Mouse (Mus musculus) heart, embryonic 16.5 days (tissue): ENCODE data around the gene Cyp2c55. TPM values are rescaled to one million over a fixed set of nuclear protein-coding genes. Genes with fewer than 3 reads are reported as not detected.

Source experiments
- ATAC-seq: fragments of 200-750 bp; cut with Nextera tagmentation; replicated peaks from 2 replicates; pipeline ENCODE4 v1.8.0; 2017; ENCODE audit warnings: moderate number of reproducible peaks; ENCODE audit not compliant: insufficient read depth, low FRiP score; ENCODE audit errors: extremely low read depth
- H3K27ac ChIP-seq: fragments of 300-500 bp; sonication (generic); 2 replicates; pipeline ENCODE4 v1.5.1; 2014; ENCODE audit warnings: mild to moderate bottlenecking, low read length, control low read depth, moderate library complexity
- H3K27me3 ChIP-seq: fragments of 300-500 bp; sonication (generic); 2 replicates; pipeline ENCODE4 v1.6.1; 2014; ENCODE audit warnings: low read length, mixed read lengths; ENCODE audit not compliant: control insufficient read depth, insufficient read depth
- H3K36me3 ChIP-seq: fragments of 300-500 bp; sonication (generic); 2 replicates; pipeline ENCODE4 v1.6.1; 2014; ENCODE audit not compliant: control insufficient read depth, insufficient read depth
- H3K4me1 ChIP-seq: fragments of 300-500 bp; sonication (generic); 2 replicates; pipeline ENCODE4 v1.6.1; 2014; ENCODE audit warnings: low read length, mixed read lengths; ENCODE audit not compliant: control insufficient read depth, insufficient read depth
- H3K4me2 ChIP-seq: fragments of 300-500 bp; sonication (generic); 2 replicates; pipeline ENCODE4 v1.6.1; 2014; ENCODE audit warnings: low read depth, mild to moderate bottlenecking, control low read depth, low read length
- H3K4me3 ChIP-seq: fragments of 300-500 bp; sonication (generic); 2 replicates; pipeline ENCODE4 v1.5.1; 2014; ENCODE audit warnings: mild to moderate bottlenecking, control low read depth, low read length
- H3K9ac ChIP-seq: fragments of 300-500 bp; sonication (generic); 2 replicates; pipeline ENCODE4 v1.6.1; 2014; ENCODE audit warnings: low read length, control low read depth
- H3K9me3 ChIP-seq: fragments of 300-500 bp; sonication (generic); replicated peaks from 2 replicates; pipeline ENCODE4 v1.6.1; 2016; ENCODE audit warnings: low read length; ENCODE audit not compliant: control insufficient read depth
- WGBS: fragments of 180-500 bp; shearing (Covaris S2); extraction: QIAGEN DNeasy Blood & Tissue Kit; methylation state at CpG from one replicate; pipeline ENCODE4 v1.1.7; 2014; 5-methylcytosine and 5-hydroxymethylcytosine counted together
- polyA plus RNA-seq: library from polyadenylated mRNA; unstranded; fragments of >200 nt; fragmentation: Nextera tagmentation; extraction: Ambion mirVana; gene quantifications from 2 replicates; pipeline ENCODE4 v1.2.1, GENCODE M21; 2015

Cyp2c55 gene
- 0.41 TPM in 1 of 2 replicates, not detected in the other for polyA plus RNA-seq

DNA sequence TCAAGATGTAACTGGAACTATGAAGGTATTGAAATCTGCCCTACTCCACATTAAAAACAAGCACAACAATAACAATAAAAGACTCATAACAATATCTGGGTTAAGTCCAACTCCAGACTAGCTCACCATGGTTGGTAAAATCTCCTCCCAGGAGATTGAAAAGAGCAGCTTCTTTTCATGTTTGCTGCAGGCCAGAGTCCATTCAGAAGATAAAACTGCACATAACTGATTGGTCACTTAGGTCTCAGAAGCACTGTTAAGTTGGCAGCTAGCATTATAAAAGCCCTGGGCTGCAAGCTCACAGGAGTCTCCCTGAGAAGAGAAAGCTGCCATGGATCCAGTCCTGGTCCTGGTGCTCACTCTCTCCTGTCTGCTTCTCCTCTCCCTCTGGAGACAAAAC is at the start of gene Cyp2c55:
Gene Cyp2c55 (plus strand): TSS at position 305 of the 400 bp plus-strand sequence.
- Histone ChIP-seq H3K4me1 (no peaks in the 10 kb centered on the region), H3K27ac (no peak within 1 kb of the TSS), H3K9me3 (no peaks in the 10 kb centered on the region), H3K36me3 (no peaks in the 10 kb centered on the region), H3K9ac (no peak within 1 kb of the TSS), H3K4me3 (no peak within 1 kb of the TSS), H3K27me3 (no peaks in the 10 kb centered on the region), H3K4me2 (no peak within 1 kb of the TSS)
- no peak for ATAC-seq

DNA sequence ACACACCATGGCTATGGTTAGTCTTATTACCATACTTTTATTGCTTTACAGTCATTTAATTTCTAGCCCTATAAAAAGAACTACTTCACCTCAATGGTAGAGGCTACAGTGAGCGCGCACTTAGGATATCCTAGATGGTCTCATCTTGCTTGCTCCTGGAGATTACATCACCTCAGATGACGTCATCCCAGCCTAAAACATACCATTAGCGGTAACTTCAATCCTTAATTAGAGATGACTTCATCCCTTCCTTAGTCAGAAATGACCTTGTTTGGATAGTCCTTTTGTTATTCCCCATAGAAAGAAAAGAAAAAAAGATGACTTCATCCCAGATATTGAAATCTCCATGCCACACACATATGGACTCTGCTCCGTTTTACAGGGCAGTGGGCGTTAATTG is 36.1 kb upstream of the Cyp2c55 start:
- Histone ChIP-seq H3K9me3 (no peaks in the 10 kb centered on the region), H3K4me1 (no peaks in the 10 kb centered on the region), H3K4me3 (no peak overlapping the region), H3K36me3 (peaks cover 8% of the 10 kb centered on the region; the same call in 1 of the 2 replicates), H3K4me2 (no peak overlapping the region), H3K27me3 (no peaks in the 10 kb centered on the region), H3K27ac (no peak overlapping the region), H3K9ac (no peak overlapping the region)
- no peak for ATAC-seq
- 61% methylated on average over 6 of the region's 6 CpGs for WGBS

DNA sequence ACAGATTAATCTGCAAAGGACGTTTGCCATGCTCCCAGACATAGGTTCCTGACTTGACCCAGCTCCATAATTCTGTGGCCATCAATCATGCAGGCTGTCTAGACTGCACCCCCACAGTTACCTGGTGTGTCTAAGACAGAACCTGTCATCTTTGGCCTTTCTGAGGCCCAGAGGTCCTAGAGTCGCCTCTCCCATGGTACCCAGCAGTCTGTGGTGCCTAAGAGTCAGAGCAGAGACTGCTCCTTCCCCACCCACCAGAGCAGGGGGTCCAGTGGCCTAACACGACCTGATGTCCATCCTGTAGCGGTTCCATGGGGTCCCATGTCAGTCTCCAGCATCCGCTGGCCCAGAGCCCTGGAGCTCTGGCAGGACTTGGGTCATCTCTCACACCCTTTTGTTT is 34.2 kb upstream of the Cyp2c55 start:
- H3K4me2 ChIP-seq, result no peak overlapping the region
- H3K27me3 ChIP-seq, result no peaks in the 10 kb centered on the region
- no peak for ATAC-seq
- no peak overlapping the region for H3K4me3 ChIP-seq
- no peaks in the 10 kb centered on the region for H3K9me3 ChIP-seq
- H3K36me3 ChIP-seq, result peaks cover 8% of the 10 kb centered on the region; the same call in 1 of the 2 replicates
- H3K9ac ChIP-seq, result no peak overlapping the region
- no peaks in the 10 kb centered on the region for H3K4me1 ChIP-seq
- H3K27ac ChIP-seq, result no peak overlapping the region
- 76% methylated on average over 5 of the region's 5 CpGs for WGBS

DNA sequence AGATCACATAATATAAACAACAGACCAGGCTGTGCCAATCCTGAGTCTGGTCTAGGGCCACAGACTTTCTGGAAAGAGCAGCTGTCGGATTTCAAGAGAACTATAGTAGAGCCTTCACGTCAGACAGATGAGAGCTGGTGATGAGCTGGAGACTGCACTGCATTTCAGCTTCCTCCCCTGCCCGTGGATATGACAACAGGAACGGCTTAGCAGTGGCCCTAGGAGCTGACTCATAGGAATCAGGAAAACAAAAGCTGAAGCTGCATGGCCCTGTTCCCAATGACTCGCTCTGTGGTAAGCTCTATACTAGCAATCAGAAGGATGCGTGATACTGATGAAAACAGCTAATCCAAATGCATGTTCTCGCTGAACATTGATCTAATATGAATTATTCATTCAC is 33.2 kb upstream of the Cyp2c55 start:
- Histone ChIP-seq H3K4me1 (no peaks in the 10 kb centered on the region), H3K4me3 (no peak overlapping the region), H3K4me2 (no peak overlapping the region), H3K36me3 (peaks cover 7% of the 10 kb centered on the region; the same call in 1 of the 2 replicates), H3K9me3 (no peaks in the 10 kb centered on the region), H3K9ac (no peak overlapping the region), H3K27me3 (no peaks in the 10 kb centered on the region), H3K27ac (no peak overlapping the region)
- ATAC-seq, result no peak
- WGBS, result 49% methylated on average over 7 of the region's 7 CpGs

DNA sequence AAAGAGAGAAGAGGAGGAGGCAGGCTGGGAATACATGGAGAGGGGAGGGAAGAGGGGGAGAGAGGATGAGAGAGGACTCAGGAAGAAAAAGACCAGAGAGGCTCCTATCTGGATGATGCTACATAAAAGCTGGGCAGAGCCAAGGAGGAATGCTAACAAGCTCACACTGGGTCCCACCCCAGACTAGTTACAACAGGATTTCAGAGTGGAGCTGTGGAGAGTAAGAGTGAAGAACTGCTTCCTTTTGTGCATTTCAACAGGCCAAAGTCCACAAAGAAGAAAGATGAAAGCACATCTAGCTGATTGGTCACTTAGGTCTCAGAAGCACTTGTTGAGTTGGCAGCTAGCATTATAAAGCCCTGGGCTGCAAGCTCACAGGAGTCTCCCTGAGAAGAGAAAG is 30.6 kb upstream of the Cyp2c55 start:
- no peaks in the 10 kb centered on the region for H3K4me1 ChIP-seq
- H3K9ac ChIP-seq, result no peak overlapping the region
- H3K27me3 ChIP-seq, result no peaks in the 10 kb centered on the region
- ATAC-seq, result no peak
- no peak overlapping the region for H3K4me3 ChIP-seq
- no peak overlapping the region for H3K27ac ChIP-seq
- H3K36me3 ChIP-seq, result peaks cover 2% of the 10 kb centered on the region; the same call in 1 of the 2 replicates
- no peaks in the 10 kb centered on the region for H3K9me3 ChIP-seq
- no peak overlapping the region for H3K4me2 ChIP-seq

DNA sequence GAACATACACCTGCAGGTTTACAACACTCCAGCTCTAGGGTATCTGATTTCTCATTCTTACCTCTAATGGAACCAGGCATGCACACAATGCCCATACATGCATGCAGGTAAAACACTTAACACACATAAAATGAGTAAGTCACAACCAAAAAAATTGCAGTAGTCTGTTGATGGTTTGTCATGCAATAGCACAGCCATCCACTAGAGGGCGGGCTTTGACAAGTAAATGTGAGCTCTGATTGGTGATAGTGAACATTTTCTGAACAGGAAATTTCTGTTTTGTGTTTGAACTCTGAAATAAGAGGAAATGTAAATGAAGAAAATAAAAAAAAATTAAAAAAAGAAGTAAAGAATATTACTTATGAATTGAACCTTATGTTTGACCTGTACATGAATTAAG is 24.9 kb upstream of the Cyp2c55 start:
- H3K27me3 ChIP-seq, result no peaks in the 10 kb centered on the region
- no peak overlapping the region for H3K27ac ChIP-seq
- H3K4me3 ChIP-seq, result no peak overlapping the region
- H3K36me3 ChIP-seq, result no peaks in the 10 kb centered on the region
- 3% methylated on average over 1 of the region's 1 CpGs for WGBS
- no peaks in the 10 kb centered on the region; the same call in 1 of the 2 replicates for H3K9me3 ChIP-seq
- no peak for ATAC-seq
- H3K9ac ChIP-seq, result no peak overlapping the region
- H3K4me2 ChIP-seq, result no peak overlapping the region
- H3K4me1 ChIP-seq, result no peaks in the 10 kb centered on the region

DNA sequence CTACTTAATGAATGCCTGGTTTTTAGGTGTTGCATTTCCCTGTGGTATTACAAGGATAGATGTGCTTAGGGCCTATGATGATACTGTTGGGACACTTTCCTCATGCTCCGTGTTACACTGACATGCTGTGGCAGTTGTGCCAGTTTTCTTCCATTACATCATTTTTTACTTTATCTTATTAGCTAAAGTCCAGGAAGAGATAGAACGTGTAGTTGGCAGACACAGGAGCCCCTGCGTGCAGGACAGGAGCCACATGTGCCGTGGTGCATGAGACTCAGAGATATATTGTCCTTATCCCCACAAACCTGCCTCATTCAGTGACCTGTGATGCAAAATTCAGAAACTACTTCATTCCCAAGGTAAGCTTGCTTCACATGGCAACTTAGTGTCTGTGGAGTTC is 8.6 kb upstream of the Cyp2c55 start:
- H3K4me1 ChIP-seq, result no peaks in the 10 kb centered on the region
- ATAC-seq, result no peak
- no peak overlapping the region for H3K4me2 ChIP-seq
- WGBS, result 55% methylated on average over 4 of the region's 4 CpGs
- H3K9ac ChIP-seq, result no peak overlapping the region
- no peaks in the 10 kb centered on the region for H3K36me3 ChIP-seq
- H3K27me3 ChIP-seq, result no peaks in the 10 kb centered on the region
- no peak overlapping the region for H3K27ac ChIP-seq
- peaks cover 4% of the 10 kb centered on the region for H3K9me3 ChIP-seq
- no peak overlapping the region for H3K4me3 ChIP-seq

DNA sequence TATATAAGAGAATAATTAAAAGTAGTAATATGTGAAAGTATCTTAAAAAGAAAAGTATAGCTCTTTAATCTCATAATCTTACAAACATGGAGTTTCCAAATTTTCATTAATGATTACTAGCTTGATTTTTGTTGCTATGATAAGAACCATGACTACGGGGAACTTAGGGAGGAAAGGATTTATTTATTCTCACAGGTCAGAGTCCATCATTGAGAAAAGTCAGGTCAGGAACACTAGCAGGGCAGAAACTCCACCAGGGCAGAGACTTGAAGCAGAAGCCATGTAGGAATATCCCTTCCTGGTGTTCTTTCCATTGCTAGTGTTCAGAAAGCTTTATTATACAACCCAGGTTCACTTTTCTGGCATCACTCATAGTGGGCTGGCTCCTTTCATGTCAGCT is 8.1 kb upstream of the Cyp2c55 start:
- Histone ChIP-seq H3K4me3 (no peak overlapping the region), H3K9ac (no peak overlapping the region), H3K27me3 (no peaks in the 10 kb centered on the region), H3K4me1 (no peaks in the 10 kb centered on the region), H3K4me2 (no peak overlapping the region), H3K27ac (no peak overlapping the region), H3K36me3 (no peaks in the 10 kb centered on the region), H3K9me3 (no peaks in the 10 kb centered on the region)
- ATAC-seq, result no peak
- 75% methylated on average over 1 of the region's 1 CpGs for WGBS

DNA sequence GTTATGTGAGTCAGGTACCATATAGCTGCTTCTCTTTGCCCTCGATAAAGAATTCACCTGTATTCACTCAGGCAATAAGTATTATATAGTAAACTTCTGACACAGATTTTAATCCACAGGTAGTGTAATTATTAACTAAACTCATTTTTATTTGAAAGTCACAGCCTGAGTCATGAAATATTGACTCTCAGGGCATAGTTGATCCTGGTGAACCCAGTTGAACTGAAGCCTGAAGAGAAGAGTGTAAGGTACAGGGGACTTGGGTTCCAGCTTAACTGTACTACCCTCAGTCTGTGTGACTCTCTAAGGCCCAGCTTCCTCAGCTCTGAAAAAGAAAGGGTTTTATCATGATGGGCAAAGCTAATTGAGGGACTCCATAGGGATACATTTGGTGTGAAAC is 1.7 kb upstream of the Cyp2c55 start:
- Histone ChIP-seq H3K4me2 (no peak overlapping the region), H3K36me3 (no peaks in the 10 kb centered on the region), H3K27ac (no peak overlapping the region), H3K4me1 (no peaks in the 10 kb centered on the region), H3K4me3 (no peak overlapping the region), H3K9me3 (no peaks in the 10 kb centered on the region), H3K9ac (no peak overlapping the region), H3K27me3 (no peaks in the 10 kb centered on the region)
- WGBS, result 78% methylated on average over 1 of the region's 1 CpGs
- no peak for ATAC-seq

DNA sequence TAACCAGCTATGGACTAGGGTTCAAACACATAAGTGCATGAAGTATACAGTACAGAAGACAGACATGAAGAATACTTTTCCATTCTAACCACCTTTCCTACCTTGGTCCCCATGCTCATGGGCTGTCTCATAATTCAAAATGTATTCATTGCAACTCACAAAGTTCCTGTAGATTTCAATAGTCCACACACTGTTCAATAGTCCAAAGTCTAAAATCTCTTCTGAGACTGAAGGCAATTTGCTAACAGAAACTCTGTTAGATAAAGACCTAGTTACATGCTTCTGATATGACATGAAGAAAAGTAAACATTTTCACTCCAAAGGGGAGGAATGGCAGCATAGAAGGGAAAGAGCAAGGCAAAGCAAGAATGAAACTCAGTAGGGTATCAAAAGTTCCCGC is 51.1 kb downstream of the Cyp2c55 start:
- Histone ChIP-seq H3K27me3 (no peaks in the 10 kb centered on the region), H3K9ac (no peak overlapping the region), H3K36me3 (no peaks in the 10 kb centered on the region), H3K27ac (no peak overlapping the region), H3K9me3 (no peaks in the 10 kb centered on the region), H3K4me3 (no peak overlapping the region), H3K4me2 (no peak overlapping the region), H3K4me1 (no peaks in the 10 kb centered on the region)
- 83% methylated on average over 1 of the region's 1 CpGs for WGBS
- no peak for ATAC-seq
